Mouse (Mus musculus): Measurements from ENCODE around the gene Ints3. TPM values are rescaled to one million over a fixed set of nuclear protein-coding genes. Genes with fewer than 3 reads are reported as not detected.

Gene Ints3
- polyA plus RNA-seq (2014; fragmentation: Nextera tagmentation; extraction: Ambion mirVana), result 28.7 and 29.6 TPM in 2 replicates

DNA sequence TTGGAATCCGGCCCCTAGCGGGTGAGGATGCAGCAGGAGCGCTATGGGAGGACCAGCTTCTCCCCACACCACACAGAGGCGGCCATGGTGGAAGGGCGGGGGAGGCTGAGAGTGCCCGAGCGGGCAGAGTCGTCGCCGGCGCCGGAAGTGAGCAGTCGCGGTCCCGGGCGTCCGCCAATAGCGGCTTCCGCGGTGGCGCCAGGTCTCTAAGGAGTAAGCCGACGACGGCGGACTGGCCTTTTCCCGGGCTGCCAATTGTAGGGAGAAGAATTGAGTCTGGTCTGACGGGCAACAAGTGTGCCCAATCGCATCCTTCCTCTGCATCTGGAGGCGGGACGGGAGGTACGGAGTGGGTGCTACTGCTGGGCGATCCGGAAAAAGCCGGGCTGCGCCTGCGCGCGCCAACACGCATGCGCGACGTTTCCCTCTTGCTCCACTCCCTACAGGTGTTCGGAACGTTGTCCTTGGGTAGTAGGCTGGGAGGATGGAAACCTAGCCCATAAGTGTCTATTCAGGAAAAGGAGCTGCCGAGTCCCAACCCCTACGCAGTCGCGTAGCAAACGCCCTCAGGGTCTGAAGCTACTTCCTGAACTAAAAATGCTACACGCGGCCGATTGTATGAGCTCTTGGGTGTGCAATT lies at the start of gene Ints3:
Gene Ints3 (minus strand): TSS at position 242 of the 640 bp plus-strand sequence.
- H3K9ac ChIP-seq (replicated peaks; ENCODE audit: low read depth, low read length), result peak within 1 kb of the TSS; percentile 79
- no peaks in the 10 kb centered on the region for H3K36me3 ChIP-seq (ENCODE audit: control insufficient read depth, insufficient read depth, low read length)
- H3K27ac ChIP-seq (ENCODE audit: low read length), result peak within 1 kb of the TSS; percentile 98
- WGBS, result under 1% methylated on average over 52 of the region's 52 CpGs
- H3K9me3 ChIP-seq (ENCODE audit: control insufficient read depth, low read depth, low read length), result no peaks in the 10 kb centered on the region
- H3K4me3 ChIP-seq (ENCODE audit: low read depth, low read length), result peak within 1 kb of the TSS; percentile 56
- H3K27me3 ChIP-seq (ENCODE audit: control insufficient read depth, insufficient read depth, low read length), result no peaks in the 10 kb centered on the region
- H3K4me2 ChIP-seq (replicated peaks; ENCODE audit: low read depth, low read length), result peak within 1 kb of the TSS; percentile 82
- H3K4me1 ChIP-seq (ENCODE audit: control insufficient read depth, insufficient read depth, low read length), result peaks cover 26% of the 10 kb centered on the region
- ATAC-seq (ENCODE audit: insufficient number of reproducible peaks, insufficient read depth, low FRiP score, low read depth), result peak; percentile 100

DNA sequence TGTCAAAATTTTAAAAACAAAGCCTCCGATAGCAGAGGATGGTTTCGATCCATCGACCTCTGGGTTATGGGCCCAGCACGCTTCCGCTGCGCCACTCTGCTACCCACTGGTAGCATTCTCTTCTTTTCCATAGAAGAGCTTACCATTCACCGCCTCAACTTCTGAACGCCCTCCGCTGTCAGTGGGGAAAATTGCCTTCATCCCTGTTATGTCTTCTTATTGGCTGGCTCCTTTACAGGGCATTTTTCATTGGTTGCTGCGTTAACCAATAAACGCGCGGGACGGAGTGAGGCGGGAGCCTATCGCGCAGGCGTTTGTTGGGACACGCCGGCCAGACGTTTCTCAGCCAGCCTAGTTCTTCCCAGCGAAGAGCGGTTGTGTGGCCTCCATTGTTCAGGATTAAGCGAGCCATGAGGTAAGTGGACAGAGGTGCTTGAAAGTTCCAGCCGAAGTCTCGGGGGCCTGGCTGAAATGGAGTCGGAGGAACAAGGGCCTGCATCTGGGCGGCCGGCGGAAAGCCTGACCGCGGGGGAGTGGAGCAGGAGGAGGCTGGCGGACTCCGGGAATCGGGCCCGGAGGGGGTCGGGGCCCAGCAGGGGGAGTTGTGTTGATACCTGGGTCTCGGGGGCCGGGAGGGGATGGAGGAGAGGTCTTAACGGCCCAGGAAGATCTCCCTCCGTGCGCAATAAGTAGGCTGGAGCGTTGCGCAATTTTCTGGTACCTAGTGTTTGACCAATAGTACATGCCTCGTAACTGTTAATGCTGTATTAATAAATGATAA lies 42.6 kb upstream of the Ints3 start, which contains the start of gene Ilf2:
Gene Ilf2 (plus strand): TSS at position 296 of the 781 bp plus-strand sequence.
- 0 out of 2 replicates have a peak, but pooled peaks cover 5% of the 10 kb centered on the region for H3K4me1 ChIP-seq (ENCODE audit: control insufficient read depth, insufficient read depth, low read length)
- ATAC-seq (ENCODE audit: insufficient number of reproducible peaks, insufficient read depth, low FRiP score, low read depth), result peak; percentile 99
- no peaks in the 10 kb centered on the region for H3K9me3 ChIP-seq (ENCODE audit: control insufficient read depth, low read depth, low read length)
- under 1% methylated on average over 45 of the region's 45 CpGs for WGBS
- peak within 1 kb of the TSS; percentile 75 for H3K4me2 ChIP-seq (replicated peaks; ENCODE audit: low read depth, low read length)
- peaks cover 27% of the 10 kb centered on the region for H3K36me3 ChIP-seq (ENCODE audit: control insufficient read depth, insufficient read depth, low read length)
- H3K27ac ChIP-seq (ENCODE audit: low read length), result peak within 1 kb of the TSS; percentile 86
- peak within 1 kb of the TSS; percentile 68 for H3K4me3 ChIP-seq (ENCODE audit: low read depth, low read length)
- no peaks in the 10 kb centered on the region for H3K27me3 ChIP-seq (ENCODE audit: control insufficient read depth, insufficient read depth, low read length)
- H3K9ac ChIP-seq (replicated peaks; ENCODE audit: low read depth, low read length), result peak within 1 kb of the TSS; percentile 72

DNA sequence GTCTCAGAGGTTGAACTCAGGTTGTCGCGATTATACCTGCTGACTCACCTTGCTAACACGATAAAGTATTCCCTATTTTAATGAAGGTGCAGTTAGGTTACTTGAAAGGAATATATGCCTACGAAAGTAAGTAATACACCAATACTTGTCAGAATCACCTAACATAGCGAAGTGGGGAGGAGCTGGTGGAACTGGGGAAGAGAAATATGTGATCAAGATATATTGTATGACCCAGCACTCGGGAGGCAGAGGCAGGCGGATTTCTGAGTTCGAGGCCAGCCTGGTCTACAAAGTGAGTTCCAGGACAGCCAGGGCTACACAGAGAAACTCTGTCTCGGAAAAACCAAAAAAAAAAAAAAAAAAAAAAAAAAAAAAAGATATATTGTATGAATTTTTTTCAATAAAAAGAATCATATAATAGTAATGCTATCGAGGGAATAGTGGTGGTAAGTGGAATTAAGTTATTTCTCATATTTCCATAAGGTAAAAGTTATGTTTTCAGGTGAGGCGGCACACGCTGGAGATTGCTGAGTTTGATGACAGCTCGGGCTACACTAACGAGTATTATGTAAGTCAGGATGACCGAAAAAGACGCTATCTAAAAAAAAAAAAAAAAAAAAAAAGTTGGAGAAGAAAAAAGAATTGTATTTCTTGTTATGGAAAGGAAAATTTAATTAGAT lies 41.9 kb upstream of the Ints3 start:
- no peaks in the 10 kb centered on the region for H3K9me3 ChIP-seq (ENCODE audit: control insufficient read depth, low read depth, low read length)
- H3K9ac ChIP-seq (replicated peaks; ENCODE audit: low read depth, low read length), result no peak overlapping the region
- H3K4me2 ChIP-seq (replicated peaks; ENCODE audit: low read depth, low read length), result peak overlapping the region; percentile 35
- 0 out of 2 replicates have a peak, but pooled peaks cover 5% of the 10 kb centered on the region for H3K4me1 ChIP-seq (ENCODE audit: control insufficient read depth, insufficient read depth, low read length)
- H3K27me3 ChIP-seq (ENCODE audit: control insufficient read depth, insufficient read depth, low read length), result no peaks in the 10 kb centered on the region
- H3K27ac ChIP-seq (ENCODE audit: low read length), result no peak overlapping the region
- peaks cover 21% of the 10 kb centered on the region for H3K36me3 ChIP-seq (ENCODE audit: control insufficient read depth, insufficient read depth, low read length)
- WGBS, result 34% methylated on average over 15 of the region's 16 CpGs
- H3K4me3 ChIP-seq (ENCODE audit: low read depth, low read length), result peak overlapping the region; percentile 31
- ATAC-seq (ENCODE audit: insufficient number of reproducible peaks, insufficient read depth, low FRiP score, low read depth), result no peak

DNA sequence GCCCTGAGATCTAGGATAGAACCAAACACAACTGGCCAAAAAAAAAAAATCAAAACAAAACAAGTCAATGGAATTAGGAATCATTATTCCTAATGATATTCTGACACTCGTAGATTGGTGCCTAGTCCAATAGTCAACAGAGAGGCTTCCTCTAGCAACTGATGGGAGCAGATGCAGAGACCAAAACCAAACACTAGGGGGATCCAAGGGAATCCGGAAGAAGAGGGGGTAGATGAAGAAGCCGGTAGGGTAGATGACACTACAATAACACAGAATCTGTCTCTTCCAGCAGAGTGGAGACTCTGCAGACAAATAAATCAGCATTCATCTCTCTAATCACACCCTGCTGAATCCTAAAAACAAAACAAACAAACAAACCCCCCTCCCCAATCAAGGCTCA lies 38.8 kb upstream of the Ints3 start:
- 31% methylated on average over 3 of the region's 3 CpGs for WGBS
- no peak for ATAC-seq (ENCODE audit: insufficient number of reproducible peaks, insufficient read depth, low FRiP score, low read depth)

DNA sequence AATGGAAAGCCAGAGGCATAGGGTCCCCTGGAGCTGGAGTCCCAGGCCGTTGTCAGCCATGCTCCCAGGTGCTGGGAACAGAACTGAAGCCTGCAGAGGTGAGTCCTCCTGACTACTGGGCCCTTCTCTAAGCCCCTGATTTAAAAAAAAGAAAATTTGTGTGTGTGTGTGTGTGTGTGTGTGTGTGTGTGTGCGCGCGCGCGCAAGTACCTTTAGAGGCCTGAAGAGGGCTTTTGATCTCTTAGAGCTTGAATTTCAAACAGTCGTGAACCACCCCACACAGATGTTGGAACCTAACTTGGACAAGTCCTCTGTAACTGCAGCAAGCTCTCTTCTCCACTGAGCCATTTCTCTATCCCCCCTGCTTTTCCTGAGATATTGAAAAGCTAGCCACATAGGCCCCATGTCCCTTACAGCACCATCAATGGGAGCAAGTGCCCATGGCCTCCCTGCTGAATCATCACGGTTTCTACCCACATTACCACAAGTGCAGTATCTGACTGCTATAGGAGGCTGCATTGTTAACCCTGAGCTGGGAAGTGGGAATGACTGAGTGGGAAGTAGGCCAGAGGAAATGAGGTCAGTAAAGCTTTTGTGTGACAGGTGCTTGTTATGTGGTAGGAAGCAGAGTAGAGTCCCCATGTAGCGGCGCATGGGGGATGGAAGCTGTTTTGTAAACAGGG lies 34.3 kb upstream of the Ints3 start:
- ATAC-seq (ENCODE audit: insufficient number of reproducible peaks, insufficient read depth, low FRiP score, low read depth), result no peak
- Histone ChIP-seq H3K4me2 (replicated peaks; ENCODE audit: low read depth, low read length) (no peak overlapping the region), H3K9me3 (ENCODE audit: control insufficient read depth, low read depth, low read length) (no peaks in the 10 kb centered on the region), H3K4me1 (ENCODE audit: control insufficient read depth, insufficient read depth, low read length) (peaks cover 4% of the 10 kb centered on the region; the same call in 1 of the 2 replicates), H3K36me3 (ENCODE audit: control insufficient read depth, insufficient read depth, low read length) (no peaks in the 10 kb centered on the region), H3K27me3 (ENCODE audit: control insufficient read depth, insufficient read depth, low read length) (peaks cover 11% of the 10 kb centered on the region), H3K4me3 (ENCODE audit: low read depth, low read length) (no peak overlapping the region), H3K27ac (ENCODE audit: low read length) (no peak overlapping the region), H3K9ac (replicated peaks; ENCODE audit: low read depth, low read length) (no peak overlapping the region)
- WGBS, result 95% methylated on average over 10 of the region's 10 CpGs

More for the DNA sequence above, 38.8 kb upstream of the Ints3 start:
- Histone ChIP-seq H3K4me1 (ENCODE audit: control insufficient read depth, insufficient read depth, low read length) (0 out of 2 replicates have a peak, but pooled peaks cover 5% of the 10 kb centered on the region), H3K9ac (replicated peaks; ENCODE audit: low read depth, low read length) (no peak overlapping the region), H3K4me2 (replicated peaks; ENCODE audit: low read depth, low read length) (no peak overlapping the region), H3K27me3 (ENCODE audit: control insufficient read depth, insufficient read depth, low read length) (no peaks in the 10 kb centered on the region), H3K27ac (ENCODE audit: low read length) (no peak overlapping the region), H3K9me3 (ENCODE audit: control insufficient read depth, low read depth, low read length) (no peaks in the 10 kb centered on the region), H3K36me3 (ENCODE audit: control insufficient read depth, insufficient read depth, low read length) (no peaks in the 10 kb centered on the region; the same call in 1 of the 2 replicates), H3K4me3 (ENCODE audit: low read depth, low read length) (no peak overlapping the region)

DNA sequence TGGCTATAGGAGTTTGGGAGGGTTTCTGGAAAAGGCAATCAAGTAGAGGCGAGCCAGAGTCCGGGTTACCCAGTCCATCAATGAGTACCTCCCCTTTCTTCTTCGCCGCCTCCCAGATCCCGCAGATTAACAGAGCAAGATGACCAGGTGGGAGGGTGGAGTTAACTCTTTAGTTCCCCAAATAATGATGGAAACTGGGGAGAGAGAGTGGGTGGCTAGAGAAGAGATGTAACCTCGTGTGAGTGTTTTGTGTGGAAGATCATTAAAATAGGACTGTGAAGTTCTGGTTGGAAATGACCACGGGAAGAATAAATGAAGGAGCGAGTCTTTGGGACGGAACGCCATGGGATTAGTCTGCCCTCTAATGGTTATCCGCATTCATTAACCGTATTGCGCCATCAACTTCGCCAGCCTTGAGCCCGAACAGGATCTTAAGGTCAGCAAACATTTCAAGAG lies 32.9 kb upstream of the Ints3 start:
- H3K4me3 ChIP-seq (ENCODE audit: low read depth, low read length), result peak overlapping the region; percentile 52
- 0% methylated on average over 15 of the region's 15 CpGs for WGBS
- H3K4me2 ChIP-seq (replicated peaks; ENCODE audit: low read depth, low read length), result peak overlapping the region; percentile 95

DNA sequence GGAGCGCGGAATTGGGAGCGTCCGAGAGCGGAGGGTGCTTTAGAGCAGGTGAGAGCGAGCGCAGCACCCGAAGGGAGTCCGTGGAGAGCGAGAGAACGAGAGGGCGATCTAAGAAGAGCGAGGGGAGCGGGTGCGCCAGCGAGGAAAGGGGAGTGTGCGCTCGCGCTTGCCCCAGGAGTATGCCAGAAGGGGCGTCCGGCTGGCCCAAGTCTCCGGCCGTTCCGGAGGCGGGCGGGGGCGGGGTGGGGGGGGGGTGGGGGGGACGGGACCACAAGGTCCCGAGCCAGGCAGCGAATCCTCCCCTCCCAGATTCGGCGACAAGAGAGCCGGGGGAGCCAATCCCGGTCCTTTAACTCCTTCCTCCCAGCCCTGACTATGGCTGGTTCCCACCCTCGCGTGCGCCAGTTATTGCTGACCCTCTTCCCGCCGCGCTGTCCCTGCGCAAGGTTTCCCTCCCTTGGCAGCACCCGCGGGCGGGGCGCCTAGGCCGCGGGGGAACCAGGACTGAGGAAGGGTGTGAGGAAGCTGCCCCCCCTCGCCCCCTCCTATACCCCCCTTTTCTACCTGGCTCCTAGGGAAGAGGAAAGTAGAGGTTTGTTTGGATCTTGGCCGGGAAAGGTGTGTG lies 32.4 kb upstream of the Ints3 start, which contains the start of gene Npr1:
Gene Npr1 (minus strand): TSS at position 181 of the 625 bp plus-strand sequence.
- peaks cover 11% of the 10 kb centered on the region for H3K27me3 ChIP-seq (ENCODE audit: control insufficient read depth, insufficient read depth, low read length)
- WGBS, result under 1% methylated on average over 35 of the region's 49 CpGs
- H3K36me3 ChIP-seq (ENCODE audit: control insufficient read depth, insufficient read depth, low read length), result no peaks in the 10 kb centered on the region
- peak within 1 kb of the TSS; percentile 95 for H3K4me2 ChIP-seq (replicated peaks; ENCODE audit: low read depth, low read length)
- H3K9ac ChIP-seq (replicated peaks; ENCODE audit: low read depth, low read length), result peak within 1 kb of the TSS; percentile 33; the same call in 1 of the 2 replicates
- peaks cover 4% of the 10 kb centered on the region; the same call in 1 of the 2 replicates for H3K4me1 ChIP-seq (ENCODE audit: control insufficient read depth, insufficient read depth, low read length)
- peak; percentile 53 for ATAC-seq (ENCODE audit: insufficient number of reproducible peaks, insufficient read depth, low FRiP score, low read depth)
- no peaks in the 10 kb centered on the region for H3K9me3 ChIP-seq (ENCODE audit: control insufficient read depth, low read depth, low read length)
- no peak within 1 kb of the TSS for H3K27ac ChIP-seq (ENCODE audit: low read length)
- peak within 1 kb of the TSS; percentile 52 for H3K4me3 ChIP-seq (ENCODE audit: low read depth, low read length)

More for the DNA sequence above, 32.9 kb upstream of the Ints3 start:
- Histone ChIP-seq H3K9ac (replicated peaks; ENCODE audit: low read depth, low read length) (no peak overlapping the region), H3K9me3 (ENCODE audit: control insufficient read depth, low read depth, low read length) (no peaks in the 10 kb centered on the region), H3K27me3 (ENCODE audit: control insufficient read depth, insufficient read depth, low read length) (peaks cover 11% of the 10 kb centered on the region), H3K27ac (ENCODE audit: low read length) (no peak overlapping the region), H3K36me3 (ENCODE audit: control insufficient read depth, insufficient read depth, low read length) (no peaks in the 10 kb centered on the region), H3K4me1 (ENCODE audit: control insufficient read depth, insufficient read depth, low read length) (peaks cover 4% of the 10 kb centered on the region; the same call in 1 of the 2 replicates)
- peak; percentile 44 for ATAC-seq (ENCODE audit: insufficient number of reproducible peaks, insufficient read depth, low FRiP score, low read depth)

All from stomach, embryonic 14.5 days (tissue).